13 mouse cellular contexts compared by ENCODE assay signal in genomic region chr12:105759849-105760478, GRCm38 (mm10). TPM values are rescaled to one million over a fixed set of nuclear protein-coding genes. Genes with fewer than 3 reads are reported as not detected.
DNase-seq lines count a peak whose midpoint lies in the region; ATAC-seq and TF ChIP-seq lines count a peak whose summit lies in the region.
"Had no signal": no experiment of that assay in that cellular context is flagged by ENCODE, and none has a peak within 500 bp of the region (broad histone marks: within the 10 kb centered on the region; RNA-seq: fewer than 3 reads in every experiment).

No protein-coding gene starts in this region.

- no peaks in the 10 kb centered on the region for H3K9me3 ChIP-seq in neural tube, embryonic 15.5 days (replicated peaks)
- no peaks in the 10 kb centered on the region for H3K9me3 ChIP-seq in intestine, postnatal 0 days (ENCODE audit: control insufficient read depth)
- no peaks in the 10 kb centered on the region for H3K9me3 ChIP-seq in neural tube, embryonic 13.5 days
- H3K9me3 ChIP-seq: hindbrain, embryonic 13.5 days had no signal

- no peak overlapping the region for H3K27ac ChIP-seq in neural tube, embryonic 15.5 days (replicated peaks)
- no peak overlapping the region for H3K27ac ChIP-seq in intestine, postnatal 0 days (ENCODE audit: low read depth, low read length)
- no peak overlapping the region for H3K27ac ChIP-seq in neural tube, embryonic 13.5 days (replicated peaks)
- H3K27ac ChIP-seq: hindbrain, embryonic 13.5 days; left cerebral cortex, adult 2 months had no signal

- no peak overlapping the region for H3K9ac ChIP-seq in neural tube, embryonic 15.5 days (replicated peaks)
- no peak overlapping the region for H3K9ac ChIP-seq in intestine, postnatal 0 days (ENCODE audit: low read depth, low read length)
- H3K9ac ChIP-seq in neural tube, embryonic 13.5 days, result no peak overlapping the region
- H3K9ac ChIP-seq: hindbrain, embryonic 13.5 days had no signal

- DNase-seq in neural tube, embryonic 10.5 days (ENCODE audit: extremely low spot score, low spot score), result peak; percentile 33
- DNase-seq in c-Kit-positive CD71-positive TER-119-positive erythroid progenitor cells, embryonic 14.5 days (ENCODE audit: low spot score), result peak; percentile 60
- no peak for DNase-seq in layer of hippocampus, adult 9-10 months (ENCODE audit: low spot score)
- DNase-seq in natural killer cell, adult 2 months (ENCODE audit: low spot score in 2 of 2), result no peak
- DNase-seq: cerebellum, postnatal 14 days; kidney, postnatal 14 days had no signal

- no peaks in the 10 kb centered on the region for H3K27me3 ChIP-seq in neural tube, embryonic 15.5 days (replicated peaks)
- no peaks in the 10 kb centered on the region for H3K27me3 ChIP-seq in intestine, postnatal 0 days (replicated peaks; ENCODE audit: control insufficient read depth, insufficient read depth, low read length)
- H3K27me3 ChIP-seq in neural tube, embryonic 13.5 days, result no peaks in the 10 kb centered on the region
- H3K27me3 ChIP-seq: hindbrain, embryonic 13.5 days had no signal

- H3K4me1 ChIP-seq in neural tube, embryonic 15.5 days, result no peaks in the 10 kb centered on the region
- H3K4me1 ChIP-seq in intestine, postnatal 0 days (replicated peaks; ENCODE audit: control insufficient read depth, insufficient read depth, low read length), result peaks cover 6% of the 10 kb centered on the region; the same call in 1 of the 2 replicates
- no peaks in the 10 kb centered on the region for H3K4me1 ChIP-seq in neural tube, embryonic 13.5 days (replicated peaks)
- H3K4me1 ChIP-seq: hindbrain, embryonic 13.5 days had no signal

- no peak for TF ChIP-seq CTCF in intestine, postnatal 0 days (IDR thresholded peaks at IDR 0.05; ENCODE audit: low read depth)

- no peak for ATAC-seq in neural tube, embryonic 15.5 days (ENCODE audit: low FRiP score)
- peak; percentile 40 for ATAC-seq in intestine, postnatal 0 days
- ATAC-seq in neural tube, embryonic 13.5 days (ENCODE audit: low read depth), result 0 out of 2 replicates have a peak, but pooled peaks have one; percentile 27

- H3K4me2 ChIP-seq in neural tube, embryonic 15.5 days, result no peak overlapping the region
- no peak overlapping the region for H3K4me2 ChIP-seq in intestine, postnatal 0 days (replicated peaks; ENCODE audit: low read depth)
- H3K4me2 ChIP-seq in neural tube, embryonic 13.5 days, result no peak overlapping the region
- H3K4me2 ChIP-seq: hindbrain, embryonic 13.5 days had no signal

- WGBS in neural tube, embryonic 15.5 days, result 10% methylated on average over 10 of the region's 10 CpGs
- WGBS in intestine, postnatal 0 days, result 9% methylated on average over 10 of the region's 10 CpGs
- 14% methylated on average over 10 of the region's 10 CpGs for WGBS in neural tube, embryonic 13.5 days

- H3K36me3 ChIP-seq in neural tube, embryonic 15.5 days, result no peaks in the 10 kb centered on the region
- H3K36me3 ChIP-seq in intestine, postnatal 0 days (ENCODE audit: control insufficient read depth, insufficient read depth), result no peaks in the 10 kb centered on the region
- H3K36me3 ChIP-seq in neural tube, embryonic 13.5 days, result no peaks in the 10 kb centered on the region
- H3K36me3 ChIP-seq: hindbrain, embryonic 13.5 days had no signal

- H3K4me3 ChIP-seq in neural tube, embryonic 15.5 days (replicated peaks), result no peak overlapping the region
- no peak overlapping the region for H3K4me3 ChIP-seq in intestine, postnatal 0 days (ENCODE audit: low read depth, low read length)
- no peak overlapping the region for H3K4me3 ChIP-seq in neural tube, embryonic 13.5 days
- H3K4me3 ChIP-seq: hindbrain, embryonic 13.5 days; left cerebral cortex, adult 2 months; myocyte had no signal

RNA-seq across cellular contexts. Expression of gene Papola, which starts 24.5 kb away (rescaled TPM):
- polyA plus RNA-seq in neural tube, embryonic 15.5 days (2015; fragmentation: Nextera tagmentation; extraction: Ambion mirVana), result 137 and 161 TPM in 2 replicates
- polyA plus RNA-seq in intestine, postnatal 0 days (2015; fragmentation: Nextera tagmentation; extraction: Ambion mirVana), result 101 and 110 TPM in 2 replicates
- 183 and 212 TPM in 2 replicates for polyA plus RNA-seq in neural tube, embryonic 13.5 days (2015; fragmentation: Nextera tagmentation; extraction: Ambion mirVana)

RNA-seq across cellular contexts. Expression of gene Ak7, which starts 54.2 kb away (rescaled TPM):
- 1.6 and 1.7 TPM in 2 replicates for polyA plus RNA-seq in neural tube, embryonic 15.5 days (2015; fragmentation: Nextera tagmentation; extraction: Ambion mirVana)
- polyA plus RNA-seq in intestine, postnatal 0 days (2015; fragmentation: Nextera tagmentation; extraction: Ambion mirVana), result 0.18 and 0.24 TPM in 2 replicates
- polyA plus RNA-seq in neural tube, embryonic 13.5 days (2015; fragmentation: Nextera tagmentation; extraction: Ambion mirVana), result 1.1 and 1.3 TPM in 2 replicates
- polyA plus RNA-seq: liver, adult 2 months had no signal

Comparison
In these comparisons a context has a peak if more than half of its experiments do, and no peak if none do; other contexts are left out.
1. DNase-seq: peak in neural tube, embryonic 10.5 days (single experiment) and c-Kit-positive CD71-positive TER-119-positive erythroid progenitor cells, embryonic 14.5 days (single experiment); none in layer of hippocampus, adult 9-10 months (single experiment) and natural killer cell, adult 2 months (0 of 2).